Mouse (Mus musculus) lung, embryonic 16.5 days (tissue): ENCODE measurements at regions not wholly inside any gene's neighbourhood (a gene's known extent, or its start where the extent isn't known, plus 50 kb on each side); places are given as distances from the start of the nearest gene placed in this dataset.
A peak's percentile ranks its signal among the peaks of the same experiment; 100 is the strongest.

Source experiments
- ATAC-seq: fragments of 200-750 bp; cut with Nextera tagmentation; 2 replicates; pipeline ENCODE4 v1.8.0; 2017; ENCODE audit warnings: low read depth, mild to moderate bottlenecking, moderate library complexity
- H3K27ac ChIP-seq: fragments of 300-500 bp; sonication (generic); 2 replicates; pipeline ENCODE4 v1.5.1; 2014; ENCODE audit warnings: mild to moderate bottlenecking, control low read depth, low read length
- H3K27me3 ChIP-seq: fragments of 300-500 bp; sonication (generic); 2 replicates; pipeline ENCODE4 v1.6.1; 2014; ENCODE audit warnings: low read depth, low read length, mixed read lengths; ENCODE audit not compliant: control insufficient read depth, insufficient read depth
- H3K36me3 ChIP-seq: fragments of 300-500 bp; sonication (generic); 2 replicates; pipeline ENCODE4 v1.6.1; 2014; ENCODE audit warnings: low read length; ENCODE audit not compliant: control insufficient read depth, insufficient read depth
- H3K4me1 ChIP-seq: fragments of 300-500 bp; sonication (generic); replicated peaks from 2 replicates; pipeline ENCODE4 v1.6.1; 2014; ENCODE audit warnings: low read length, mixed read lengths; ENCODE audit not compliant: control insufficient read depth, insufficient read depth
- H3K4me2 ChIP-seq: fragments of 300-500 bp; sonication (generic); 2 replicates; pipeline ENCODE4 v1.6.1; 2014; ENCODE audit warnings: low read depth, low read length, control low read depth
- H3K4me3 ChIP-seq: fragments of 300-500 bp; sonication (generic); 2 replicates; pipeline ENCODE4 v1.5.1; 2014; ENCODE audit warnings: mild to moderate bottlenecking, low read length, control low read depth
- H3K9ac ChIP-seq: fragments of 300-500 bp; sonication (generic); 2 replicates; pipeline ENCODE4 v1.6.1; 2014; ENCODE audit warnings: low read length, control low read depth
- H3K9me3 ChIP-seq: fragments of 300-500 bp; sonication (generic); 2 replicates; pipeline ENCODE4 v1.6.1; 2016; ENCODE audit warnings: low read length; ENCODE audit not compliant: control insufficient read depth
- WGBS: fragments of 180-500 bp; shearing (Covaris S2); extraction: QIAGEN DNeasy Blood & Tissue Kit; methylation state at CpG from one replicate; pipeline ENCODE4 v1.1.7; 2014; 5-methylcytosine and 5-hydroxymethylcytosine counted together

DNA sequence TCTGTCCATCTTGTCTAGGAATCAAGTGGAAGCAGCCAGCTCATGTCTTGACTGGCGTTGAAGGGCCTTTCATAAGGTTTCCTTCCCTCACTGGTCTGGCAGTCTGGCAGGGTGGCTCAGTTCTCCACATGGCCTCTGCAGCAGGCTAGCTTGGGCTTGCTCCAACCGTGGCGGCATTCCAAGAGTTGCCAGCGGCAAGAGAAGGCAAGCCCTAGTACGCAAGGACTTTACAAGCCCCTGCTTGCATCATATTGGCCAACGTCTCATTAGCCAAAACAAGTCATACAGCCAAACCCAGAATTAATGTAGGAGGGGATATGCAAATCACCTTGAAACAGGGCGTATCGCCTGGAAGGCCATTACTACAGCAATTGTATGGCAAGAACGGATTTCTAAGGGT, 101.2 kb upstream of the Trpm1 start:
- H3K4me1 ChIP-seq = peaks cover 10% of the 10 kb centered on the region

DNA sequence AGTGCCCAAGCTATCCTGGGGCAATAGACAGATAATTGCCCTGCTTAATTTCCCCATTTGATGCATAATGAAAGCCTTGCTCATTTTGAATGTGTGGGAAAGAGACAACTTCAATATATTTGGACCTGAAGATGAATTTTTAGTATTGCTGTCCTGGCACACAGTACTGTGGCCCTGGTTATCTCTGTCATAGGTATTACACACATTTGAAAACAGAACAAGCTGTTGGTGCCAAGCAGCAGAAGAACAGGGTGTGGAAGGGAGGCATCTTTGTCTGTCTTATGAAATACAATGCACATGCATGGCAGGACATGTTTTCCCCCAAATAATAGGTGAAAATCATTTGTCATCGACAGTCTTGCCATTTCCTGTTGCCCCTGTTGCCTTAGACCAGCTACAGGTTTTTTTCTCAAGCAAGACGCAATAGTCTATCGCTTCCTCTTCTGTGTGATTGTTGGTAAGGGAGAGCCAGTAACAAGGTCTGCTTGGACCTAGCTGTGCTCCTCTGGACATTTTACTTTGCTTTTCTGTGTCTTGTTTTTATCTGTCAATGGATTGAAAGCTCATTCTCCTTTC, 102.7 kb upstream of the Trpm1 start:
- H3K4me2 ChIP-seq = no peak overlapping the region
- H3K4me3 ChIP-seq = no peak overlapping the region
- no peaks in the 10 kb centered on the region for H3K36me3 ChIP-seq
- no peak overlapping the region for H3K27ac ChIP-seq
- no peaks in the 10 kb centered on the region for H3K27me3 ChIP-seq
- ATAC-seq = no peak
- H3K9ac ChIP-seq = no peak overlapping the region
- H3K4me1 ChIP-seq = peaks cover 10% of the 10 kb centered on the region
- H3K9me3 ChIP-seq = no peaks in the 10 kb centered on the region
- 75% methylated on average over 3 of the region's 3 CpGs for WGBS

More for the DNA sequence above, 101.2 kb upstream of the Trpm1 start:
- Histone ChIP-seq H3K4me2 (no peak overlapping the region), H3K27ac (no peak overlapping the region), H3K27me3 (no peaks in the 10 kb centered on the region), H3K9ac (no peak overlapping the region), H3K9me3 (no peaks in the 10 kb centered on the region), H3K36me3 (no peaks in the 10 kb centered on the region), H3K4me3 (no peak overlapping the region)
- no peak for ATAC-seq
- WGBS = 87% methylated on average over 9 of the region's 9 CpGs

DNA sequence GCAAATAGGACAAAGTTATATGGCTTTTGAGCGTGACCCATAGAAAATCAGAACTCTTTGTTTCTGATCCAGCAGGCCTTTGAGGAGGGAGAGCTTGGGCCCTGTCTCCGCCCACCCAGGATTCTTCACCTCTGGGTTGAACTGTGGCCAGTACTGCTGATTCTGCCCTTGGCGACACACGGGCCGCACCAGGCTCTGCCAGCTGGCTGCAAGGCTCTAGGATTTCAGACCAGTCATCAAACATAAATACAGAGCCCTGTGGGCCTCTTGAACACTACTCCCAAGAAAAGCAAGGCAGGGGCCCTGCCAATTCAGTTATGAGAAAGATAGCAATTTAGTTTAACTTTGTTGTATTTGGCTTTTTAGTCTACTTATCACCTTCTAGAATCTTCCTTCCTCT, 103.4 kb upstream of the Trpm1 start:
- Histone ChIP-seq H3K4me3 (no peak overlapping the region), H3K9ac (no peak overlapping the region), H3K4me1 (peaks cover 10% of the 10 kb centered on the region), H3K9me3 (no peaks in the 10 kb centered on the region), H3K36me3 (no peaks in the 10 kb centered on the region), H3K27me3 (no peaks in the 10 kb centered on the region), H3K27ac (0 out of 2 replicates have a peak overlapping the region, but pooled peaks have one; percentile 10), H3K4me2 (no peak overlapping the region)
- 58% methylated on average over 5 of the region's 5 CpGs for WGBS
- no peak for ATAC-seq

- WGBS = 50% methylated on average over 11 of the region's 11 CpGs
- H3K4me3 ChIP-seq = no peak overlapping the region
- no peak overlapping the region for H3K27ac ChIP-seq
- H3K9ac ChIP-seq = no peak overlapping the region; the same call in 1 of the 2 replicates
- peak overlapping the region; percentile 68; the same call in 1 of the 2 replicates for H3K4me2 ChIP-seq
- H3K9me3 ChIP-seq = no peaks in the 10 kb centered on the region
- ATAC-seq = 0 out of 2 replicates have a peak, but pooled peaks have one; percentile 3
- H3K4me1 ChIP-seq = peaks cover 10% of the 10 kb centered on the region
- no peaks in the 10 kb centered on the region for H3K27me3 ChIP-seq
- no peaks in the 10 kb centered on the region for H3K36me3 ChIP-seq
These were observed 104.3 kb upstream of the Trpm1 start for GRCm38 (mm10) chr7:64049183-64049965.

GRCm38 (mm10) chr7:64048452-64049182, 105.0 kb upstream of the Trpm1 start:
- peak overlapping the region; percentile 76 for H3K9ac ChIP-seq
- no peaks in the 10 kb centered on the region for H3K36me3 ChIP-seq
- peak overlapping the region; percentile 68 for H3K4me2 ChIP-seq
- peak; percentile 92 for ATAC-seq
- peak overlapping the region; percentile 9; the same call in 1 of the 2 replicates for H3K27ac ChIP-seq
- H3K9me3 ChIP-seq = no peaks in the 10 kb centered on the region
- no peaks in the 10 kb centered on the region for H3K27me3 ChIP-seq
- WGBS = 3% methylated on average over 21 of the region's 21 CpGs
- peak overlapping the region; percentile 46 for H3K4me3 ChIP-seq
- H3K4me1 ChIP-seq = peaks cover 10% of the 10 kb centered on the region

DNA sequence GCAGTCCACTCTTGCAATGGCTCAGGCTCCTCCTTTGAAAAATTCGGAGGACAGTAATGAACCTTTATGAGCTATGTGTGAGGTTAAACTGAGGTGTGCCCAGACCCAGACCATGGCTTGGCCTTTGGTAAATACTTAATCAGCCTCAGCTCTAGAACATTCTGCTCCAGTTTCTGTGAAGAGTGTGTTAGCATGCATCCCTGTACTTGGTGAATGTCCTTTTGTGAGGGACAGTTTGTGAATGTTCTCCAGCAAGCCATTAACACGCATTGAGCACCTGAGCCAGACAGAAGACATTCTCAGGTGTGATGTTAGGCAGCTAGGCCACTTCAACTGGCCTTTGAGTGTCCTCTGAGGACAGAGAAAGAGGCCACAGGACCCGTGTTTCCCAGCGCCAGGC, 105.8 kb upstream of the Trpm1 start:
- WGBS = 61% methylated on average over 4 of the region's 4 CpGs
- no peaks in the 10 kb centered on the region for H3K27me3 ChIP-seq
- no peak for ATAC-seq
- peak overlapping the region; percentile 76 for H3K9ac ChIP-seq
- no peaks in the 10 kb centered on the region for H3K36me3 ChIP-seq
- H3K4me3 ChIP-seq = peak overlapping the region; percentile 46; the same call in 1 of the 2 replicates
- H3K27ac ChIP-seq = no peak overlapping the region
- no peaks in the 10 kb centered on the region for H3K9me3 ChIP-seq
- peaks cover 10% of the 10 kb centered on the region for H3K4me1 ChIP-seq
- H3K4me2 ChIP-seq = peak overlapping the region; percentile 68

DNA sequence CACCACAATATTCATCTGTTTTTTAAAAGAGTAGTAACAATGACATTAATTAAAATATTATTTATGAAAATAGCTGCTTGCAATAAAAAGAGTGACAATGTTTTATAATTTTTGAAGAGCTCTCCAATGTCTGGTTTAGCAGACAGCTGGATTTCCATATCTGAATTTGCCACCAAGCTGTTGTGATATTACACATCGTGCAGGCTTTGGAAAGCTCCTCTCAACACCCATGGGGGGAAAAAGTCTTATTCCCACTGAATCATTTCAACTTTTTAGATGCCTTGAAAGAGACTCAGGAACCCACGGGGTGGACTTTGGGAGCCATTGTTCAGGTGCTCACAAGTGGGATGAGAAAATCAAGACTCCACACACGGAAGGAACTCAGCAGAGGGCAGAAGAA, 106.6 kb upstream of the Klf13 start:
- Histone ChIP-seq H3K4me1 (peaks cover 10% of the 10 kb centered on the region), H3K36me3 (no peaks in the 10 kb centered on the region), H3K27ac (no peak overlapping the region), H3K4me2 (no peak overlapping the region), H3K9ac (no peak overlapping the region), H3K4me3 (no peak overlapping the region), H3K9me3 (no peaks in the 10 kb centered on the region), H3K27me3 (no peaks in the 10 kb centered on the region)
- WGBS = 82% methylated on average over 3 of the region's 3 CpGs
- no peak for ATAC-seq

- H3K27me3 ChIP-seq = no peaks in the 10 kb centered on the region
- H3K4me3 ChIP-seq = no peak overlapping the region
- WGBS = 30% methylated on average over 2 of the region's 2 CpGs
- no peak overlapping the region for H3K9ac ChIP-seq
- no peak overlapping the region for H3K27ac ChIP-seq
- no peaks in the 10 kb centered on the region for H3K36me3 ChIP-seq
- ATAC-seq = no peak
- H3K4me1 ChIP-seq = peaks cover 1% of the 10 kb centered on the region; the same call in 1 of the 2 replicates
- no peaks in the 10 kb centered on the region for H3K9me3 ChIP-seq
- no peak overlapping the region for H3K4me2 ChIP-seq
These were observed 104.3 kb upstream of the Klf13 start for GRCm38 (mm10) chr7:64042978-64043377.

DNA sequence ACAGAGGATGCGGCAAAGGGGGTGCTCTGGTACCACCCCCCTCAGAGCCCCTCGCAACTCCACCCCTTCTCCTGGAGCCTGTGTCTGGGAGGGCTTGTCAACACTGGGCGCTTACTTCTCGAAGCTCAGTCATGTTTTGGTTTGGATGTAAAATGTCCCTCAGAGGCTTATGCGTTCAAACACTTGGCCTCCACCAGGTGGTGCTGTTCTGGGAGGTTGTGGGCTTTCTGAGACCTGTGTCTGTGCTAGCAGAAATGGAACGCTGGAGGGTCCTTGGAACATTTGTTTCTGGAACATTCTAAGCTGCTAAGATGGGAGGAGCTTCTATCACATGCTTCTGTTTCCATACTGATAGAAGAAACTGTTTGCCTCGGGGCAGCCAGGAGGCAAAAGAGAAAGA, 102.6 kb upstream of the Klf13 start:
- no peaks in the 10 kb centered on the region for H3K27me3 ChIP-seq
- WGBS = 92% methylated on average over 7 of the region's 7 CpGs
- H3K4me2 ChIP-seq = no peak overlapping the region
- H3K9ac ChIP-seq = no peak overlapping the region
- no peaks in the 10 kb centered on the region for H3K4me1 ChIP-seq
- no peak overlapping the region for H3K4me3 ChIP-seq
- no peak overlapping the region for H3K27ac ChIP-seq
- ATAC-seq = no peak
- no peaks in the 10 kb centered on the region for H3K9me3 ChIP-seq
- H3K36me3 ChIP-seq = no peaks in the 10 kb centered on the region
